Mouse (Mus musculus): ENCODE results near the gene Arl9.

GRCm38 (mm10) chr5:77011082-77011481 is 7.2 kb downstream of the Arl9 start:
- no peak for TF ChIP-seq CTCF (conservative IDR thresholded peaks at IDR 0.05; ENCODE audit: low read length)
- TF ChIP-seq NANOG (IDR thresholded peaks at IDR 0.05; ENCODE audit: borderline replicate concordance, low read length), result no peak

Data from E14TG2a.4 (cell line).